Comparison of ENCODE assay signal across 20 mouse cellular contexts in the genomic region with DNA sequence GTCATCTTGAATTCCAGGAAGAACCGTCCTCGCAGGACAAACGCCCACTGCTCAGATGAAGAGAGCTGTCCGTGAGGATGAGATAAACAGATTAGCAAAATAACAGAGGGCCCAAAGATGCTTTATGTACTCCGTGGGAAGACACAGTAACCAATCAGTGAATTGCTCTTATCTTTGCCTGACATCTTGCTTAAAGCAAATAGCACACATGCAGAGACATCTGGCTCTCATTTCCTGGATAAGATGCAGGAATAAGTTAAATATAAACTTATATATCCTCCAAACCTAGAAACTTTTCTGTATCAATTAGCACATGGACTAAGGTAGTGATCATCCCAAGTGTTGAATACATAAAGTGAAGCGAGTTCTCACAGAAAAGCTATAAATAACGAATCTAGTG.
"Had no signal": no experiment of that assay in that cellular context is flagged by ENCODE, and none has a peak within 500 bp of the region (broad histone marks: within the 10 kb centered on the region; RNA-seq: fewer than 3 reads in every experiment).

No protein-coding gene starts in this region.

- H3K27me3 ChIP-seq: kidney, embryonic 15.5 days; limb, embryonic 12.5 days; midbrain, embryonic 13.5 days; neural tube, embryonic 13.5 days; stomach, embryonic 15.5 days had no signal

- H3K4me3 ChIP-seq: kidney, embryonic 15.5 days; left cerebral cortex, adult 2 months; limb, embryonic 12.5 days; midbrain, embryonic 10.5 days; midbrain, embryonic 13.5 days; myocyte; neural tube, embryonic 13.5 days; stomach, embryonic 15.5 days had no signal

- DNase-seq: kidney, postnatal 10 days; layer of hippocampus, postnatal 36 days; liver, postnatal 0 days; retina, postnatal 1 day; right cerebral cortex, postnatal 25 days; spleen, adult 18-20 months; thymus, postnatal 25 days had no signal

- H3K9me3 ChIP-seq: kidney, embryonic 15.5 days; limb, embryonic 12.5 days; midbrain, embryonic 10.5 days; midbrain, embryonic 13.5 days; neural tube, embryonic 13.5 days; stomach, embryonic 15.5 days had no signal

- ATAC-seq: liver, postnatal 0 days; lung, postnatal 0 days; midbrain, embryonic 13.5 days; midbrain, embryonic 16.5 days had no signal

- H3K36me3 ChIP-seq: kidney, embryonic 15.5 days; limb, embryonic 12.5 days; midbrain, embryonic 10.5 days; midbrain, embryonic 13.5 days; neural tube, embryonic 13.5 days; stomach, embryonic 15.5 days had no signal

- H3K4me2 ChIP-seq: kidney, embryonic 15.5 days; limb, embryonic 12.5 days; lung, embryonic 14.5 days; midbrain, embryonic 13.5 days; neural tube, embryonic 13.5 days; stomach, embryonic 15.5 days had no signal

- H3K9ac ChIP-seq: kidney, embryonic 15.5 days; limb, embryonic 12.5 days; liver, embryonic 14.5 days; liver, postnatal 0 days; lung, embryonic 14.5 days; midbrain, embryonic 13.5 days; neural tube, embryonic 13.5 days; stomach, embryonic 15.5 days had no signal

- H3K27ac ChIP-seq: kidney, embryonic 15.5 days; left cerebral cortex, adult 2 months; limb, embryonic 12.5 days; liver, embryonic 14.5 days; macrophage; midbrain, embryonic 10.5 days; midbrain, embryonic 13.5 days; neural tube, embryonic 13.5 days; stomach, embryonic 15.5 days had no signal
